Mouse (Mus musculus): Measurements from ENCODE around the gene Pef1. TPM values are rescaled to one million over a fixed set of nuclear protein-coding genes. Genes with fewer than 3 reads are reported as not detected.

The Pef1 gene
- polyA plus RNA-seq, 1 experiment = 103 TPM

DNA sequence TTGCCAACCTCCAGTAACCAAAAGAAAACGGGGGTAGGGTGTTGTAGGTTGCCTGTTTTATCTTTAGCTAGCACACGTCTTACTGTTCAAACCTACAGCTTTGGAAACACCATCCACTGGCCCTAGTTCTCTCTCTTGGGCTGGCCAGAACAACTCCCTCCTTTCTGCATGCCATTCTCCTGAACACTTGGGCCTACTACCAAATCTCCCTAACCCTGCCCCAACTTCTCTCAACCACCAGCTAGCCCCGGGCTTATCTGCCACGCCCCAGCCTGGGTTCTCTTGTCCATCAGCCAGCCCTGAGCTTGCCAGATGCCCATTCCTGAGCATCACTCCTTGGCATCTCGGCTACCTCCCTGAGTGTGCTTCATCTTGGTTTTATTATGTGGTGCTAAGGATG, 26.5 kb downstream of the Pef1 start:
- H3K36me3 ChIP-seq (ENCODE audit: control insufficient read depth, insufficient read depth, low read length) = peaks cover 25% of the 10 kb centered on the region
- no peak overlapping the region for H3K4me3 ChIP-seq (ENCODE audit: control insufficient read depth, insufficient read depth, low read length)
- DNase-seq = no peak
- 0 out of 2 replicates have a peak, but pooled peaks cover 3% of the 10 kb centered on the region for H3K4me1 ChIP-seq (replicated peaks; ENCODE audit: control insufficient read depth, insufficient read depth, low read length)
- no peak overlapping the region for H3K27ac ChIP-seq (ENCODE audit: control insufficient read depth, insufficient read depth, low read length)
- TF ChIP-seq POLR2A (IDR thresholded peaks at IDR 0.05; ENCODE audit: control insufficient read depth, extremely low read depth, insufficient read depth, low read length, poor library complexity) (no peak), CTCF (IDR thresholded peaks at IDR 0.05; ENCODE audit: borderline replicate concordance, control insufficient read depth, extremely low read depth, insufficient read depth, low read length, poor library complexity) (no peak)
- H3K27me3 ChIP-seq (ENCODE audit: control insufficient read depth, insufficient read depth, low read length) = no peaks in the 10 kb centered on the region
- WGBS = 91% methylated on average over 5 of the region's 5 CpGs

DNA sequence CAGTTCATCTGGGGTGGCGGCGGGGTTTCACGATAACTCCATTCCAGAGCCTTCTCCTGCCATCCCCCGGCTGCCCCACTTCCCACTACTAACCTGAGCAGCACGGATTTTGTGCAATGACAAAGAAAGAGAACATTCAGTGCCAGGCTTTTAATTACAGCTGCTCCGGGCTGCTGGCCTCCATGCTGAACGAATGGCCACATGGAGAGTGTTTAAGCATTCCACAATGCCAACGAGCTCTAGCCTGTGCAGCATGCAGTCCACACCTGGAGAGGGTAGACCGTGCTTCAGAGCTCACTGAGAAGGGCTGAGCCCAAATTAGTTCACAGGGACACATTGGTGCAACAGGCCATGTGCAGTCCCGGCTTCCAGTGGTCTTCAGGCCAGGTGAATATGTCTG, 27.7 kb downstream of the Pef1 start:
- 94% methylated on average over 10 of the region's 10 CpGs for WGBS
- Histone ChIP-seq H3K36me3 (ENCODE audit: control insufficient read depth, insufficient read depth, low read length) (peaks cover 19% of the 10 kb centered on the region), H3K4me3 (ENCODE audit: control insufficient read depth, insufficient read depth, low read length) (no peak overlapping the region), H3K27me3 (ENCODE audit: control insufficient read depth, insufficient read depth, low read length) (no peaks in the 10 kb centered on the region), H3K4me1 (replicated peaks; ENCODE audit: control insufficient read depth, insufficient read depth, low read length) (0 out of 2 replicates have a peak, but pooled peaks cover 3% of the 10 kb centered on the region), H3K27ac (ENCODE audit: control insufficient read depth, insufficient read depth, low read length) (no peak overlapping the region)
- TF ChIP-seq CTCF (IDR thresholded peaks at IDR 0.05; ENCODE audit: borderline replicate concordance, control insufficient read depth, extremely low read depth, insufficient read depth, low read length, poor library complexity) (no peak), POLR2A (IDR thresholded peaks at IDR 0.05; ENCODE audit: control insufficient read depth, extremely low read depth, insufficient read depth, low read length, poor library complexity) (no peak)
- no peak for DNase-seq

DNA sequence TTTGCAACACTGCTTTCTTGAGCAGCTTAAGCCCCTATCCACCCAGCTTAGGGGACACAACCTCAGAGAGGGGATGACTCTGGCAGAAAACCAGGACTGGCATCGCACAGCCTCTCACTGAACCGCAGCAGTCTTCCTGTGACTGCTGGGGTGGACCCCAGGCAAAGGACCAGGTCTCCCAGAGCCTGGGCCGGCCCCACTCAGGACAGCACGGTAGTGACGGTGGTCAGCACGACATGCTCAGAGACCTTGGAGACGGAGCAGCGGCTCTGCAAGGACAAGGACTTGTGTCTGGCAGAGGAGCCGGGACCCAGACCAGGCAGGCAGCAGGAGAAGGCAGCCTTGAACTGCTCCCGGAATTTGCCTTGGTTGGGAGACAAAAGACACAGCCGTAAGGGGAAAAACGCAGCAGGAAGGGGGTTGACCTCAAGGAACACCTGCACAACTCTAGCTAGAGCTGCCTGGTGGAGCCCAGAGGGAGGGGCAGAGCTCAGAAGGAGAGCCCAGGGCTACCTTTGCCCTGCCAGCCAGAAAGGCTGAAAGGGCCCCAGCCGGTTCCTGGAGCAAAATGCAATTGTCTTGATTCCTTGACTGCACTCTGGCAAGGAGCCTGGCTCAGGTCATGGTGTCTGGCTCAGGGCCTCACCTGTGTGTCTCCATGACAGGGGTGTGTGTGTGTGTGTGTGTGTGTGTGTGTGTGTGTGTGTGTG, 28.4 kb downstream of the Pef1 start:
- Histone ChIP-seq H3K4me3 (ENCODE audit: control insufficient read depth, insufficient read depth, low read length) (no peak overlapping the region), H3K4me1 (replicated peaks; ENCODE audit: control insufficient read depth, insufficient read depth, low read length) (0 out of 2 replicates have a peak, but pooled peaks cover 3% of the 10 kb centered on the region), H3K27ac (ENCODE audit: control insufficient read depth, insufficient read depth, low read length) (no peak overlapping the region), H3K36me3 (ENCODE audit: control insufficient read depth, insufficient read depth, low read length) (peaks cover 12% of the 10 kb centered on the region), H3K27me3 (ENCODE audit: control insufficient read depth, insufficient read depth, low read length) (no peaks in the 10 kb centered on the region)
- DNase-seq = no peak
- WGBS = 73% methylated on average over 13 of the region's 13 CpGs
- no peak for TF ChIP-seq CTCF (IDR thresholded peaks at IDR 0.05; ENCODE audit: borderline replicate concordance, control insufficient read depth, extremely low read depth, insufficient read depth, low read length, poor library complexity)
- no peak for TF ChIP-seq POLR2A (IDR thresholded peaks at IDR 0.05; ENCODE audit: control insufficient read depth, extremely low read depth, insufficient read depth, low read length, poor library complexity)

DNA sequence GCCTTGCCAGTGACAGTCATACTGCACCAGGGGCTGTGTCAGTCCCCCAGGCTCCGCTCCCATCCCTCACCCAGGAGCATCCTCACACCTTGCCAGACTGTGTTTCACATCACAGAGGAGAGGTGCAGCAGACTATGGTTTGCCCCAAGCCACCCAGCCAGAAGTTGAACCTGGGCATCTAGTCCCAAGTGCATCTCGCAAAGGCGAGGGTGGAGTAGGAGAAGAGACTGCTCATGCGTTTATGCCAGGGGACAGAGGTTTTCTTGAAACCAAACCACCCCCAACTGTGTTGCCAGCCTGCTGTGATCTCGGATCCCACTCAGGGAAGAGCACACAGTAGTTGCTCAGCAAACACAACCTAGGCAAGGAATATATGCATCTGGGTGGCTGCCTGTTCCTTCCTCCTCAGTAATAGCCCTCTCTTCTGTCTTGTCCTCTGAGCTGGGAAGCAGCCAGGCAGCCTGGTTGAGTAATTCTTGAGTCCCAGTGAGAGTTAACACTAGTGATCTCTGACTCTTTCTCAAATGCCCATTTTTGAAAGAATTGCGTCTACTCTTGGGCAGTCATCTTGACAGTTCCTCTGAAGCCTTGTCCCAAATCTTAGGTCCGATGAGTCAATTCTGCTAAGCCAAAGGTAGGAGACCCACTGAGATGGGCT, 29.2 kb downstream of the Pef1 start:
- WGBS = 90% methylated on average over 7 of the region's 7 CpGs
- Histone ChIP-seq H3K4me3 (ENCODE audit: control insufficient read depth, insufficient read depth, low read length) (no peak overlapping the region), H3K27ac (ENCODE audit: control insufficient read depth, insufficient read depth, low read length) (no peak overlapping the region), H3K27me3 (ENCODE audit: control insufficient read depth, insufficient read depth, low read length) (no peaks in the 10 kb centered on the region), H3K4me1 (replicated peaks; ENCODE audit: control insufficient read depth, insufficient read depth, low read length) (0 out of 2 replicates have a peak, but pooled peaks cover 3% of the 10 kb centered on the region), H3K36me3 (ENCODE audit: control insufficient read depth, insufficient read depth, low read length) (peaks cover 10% of the 10 kb centered on the region)
- DNase-seq = no peak
- no peak for TF ChIP-seq POLR2A (IDR thresholded peaks at IDR 0.05; ENCODE audit: control insufficient read depth, extremely low read depth, insufficient read depth, low read length, poor library complexity)
- TF ChIP-seq CTCF (IDR thresholded peaks at IDR 0.05; ENCODE audit: borderline replicate concordance, control insufficient read depth, extremely low read depth, insufficient read depth, low read length, poor library complexity) = no peak

DNA sequence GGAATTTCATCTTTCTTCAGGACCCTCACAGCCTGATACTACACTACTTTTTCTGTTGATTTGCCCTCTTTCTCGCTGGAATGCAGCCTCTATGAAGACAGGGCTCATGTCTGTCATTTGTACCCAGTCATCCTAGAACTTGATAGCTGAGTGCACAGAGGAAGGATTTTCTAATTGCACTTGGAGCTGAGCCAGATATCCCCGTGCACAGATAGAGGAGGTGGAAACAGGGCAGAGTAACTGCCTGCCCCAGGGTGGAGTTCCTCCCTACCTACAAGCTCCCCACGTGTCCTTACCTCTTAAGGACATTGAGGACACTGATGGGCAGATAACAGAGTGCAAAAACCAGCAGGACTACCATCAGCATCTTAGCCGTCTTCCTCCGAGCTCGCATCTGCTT, 31.0 kb downstream of the Pef1 start:
- H3K27me3 ChIP-seq (ENCODE audit: control insufficient read depth, insufficient read depth, low read length) = no peaks in the 10 kb centered on the region; the same call in 1 of the 2 replicates
- H3K27ac ChIP-seq (ENCODE audit: control insufficient read depth, insufficient read depth, low read length) = no peak overlapping the region
- WGBS = 77% methylated on average over 6 of the region's 6 CpGs

DNA sequence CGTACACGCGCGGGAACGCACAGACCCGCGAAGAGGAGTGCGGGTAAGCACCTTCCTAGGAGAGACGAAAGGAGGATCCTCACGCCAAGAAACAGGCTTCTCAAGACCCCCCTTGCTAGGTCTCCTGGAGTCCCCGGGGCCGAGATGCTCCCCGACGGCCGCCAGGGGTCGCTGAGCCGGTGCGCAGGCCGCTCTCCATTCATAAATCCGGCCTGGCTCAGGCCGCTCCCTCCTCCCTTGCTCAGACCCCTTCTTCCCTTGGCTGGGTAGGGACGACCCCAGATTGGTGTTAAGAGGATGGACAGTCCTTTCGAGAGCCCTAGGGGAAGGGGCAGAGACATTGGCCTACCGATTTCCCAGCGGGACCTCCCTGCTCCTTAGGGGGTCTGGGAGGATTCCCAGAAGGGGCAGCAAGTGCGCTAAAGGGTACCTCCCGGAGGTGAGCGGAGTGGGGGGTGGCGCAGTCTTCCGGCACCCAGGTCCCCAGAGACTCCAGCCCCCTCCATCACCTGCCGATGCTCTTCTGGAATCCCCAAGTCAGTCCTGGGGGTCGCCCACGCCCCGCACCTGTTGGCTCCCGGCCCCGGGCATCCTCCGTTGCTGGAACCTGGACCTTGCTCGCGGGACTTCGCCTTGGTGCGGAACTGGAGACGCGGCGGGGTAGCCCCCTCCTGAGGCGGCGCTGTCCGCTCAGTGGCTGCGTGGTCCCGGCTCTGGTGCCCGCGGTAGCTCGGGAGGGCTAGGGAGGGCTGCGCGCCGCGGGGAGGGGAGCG, 36.3 kb downstream of the Pef1 start:
- Histone ChIP-seq H3K27me3 (ENCODE audit: control insufficient read depth, insufficient read depth, low read length) (no peaks in the 10 kb centered on the region; the same call in 1 of the 2 replicates), H3K4me3 (ENCODE audit: control insufficient read depth, insufficient read depth, low read length) (no peak overlapping the region), H3K36me3 (ENCODE audit: control insufficient read depth, insufficient read depth, low read length) (no peaks in the 10 kb centered on the region), H3K4me1 (replicated peaks; ENCODE audit: control insufficient read depth, insufficient read depth, low read length) (no peaks in the 10 kb centered on the region), H3K27ac (ENCODE audit: control insufficient read depth, insufficient read depth, low read length) (no peak overlapping the region)
- TF ChIP-seq POLR2A (IDR thresholded peaks at IDR 0.05; ENCODE audit: control insufficient read depth, extremely low read depth, insufficient read depth, low read length, poor library complexity) (no peak), CTCF (IDR thresholded peaks at IDR 0.05; ENCODE audit: borderline replicate concordance, control insufficient read depth, extremely low read depth, insufficient read depth, low read length, poor library complexity) (peak; percentile 88)
- WGBS = 2% methylated on average over 55 of the region's 57 CpGs
- DNase-seq = peak; percentile 57

More for the DNA sequence above, 31.0 kb downstream of the Pef1 start:
- Histone ChIP-seq H3K36me3 (ENCODE audit: control insufficient read depth, insufficient read depth, low read length) (no peaks in the 10 kb centered on the region), H3K4me1 (replicated peaks; ENCODE audit: control insufficient read depth, insufficient read depth, low read length) (0 out of 2 replicates have a peak, but pooled peaks cover 3% of the 10 kb centered on the region), H3K4me3 (ENCODE audit: control insufficient read depth, insufficient read depth, low read length) (no peak overlapping the region)
- DNase-seq = no peak
- TF ChIP-seq CTCF (IDR thresholded peaks at IDR 0.05; ENCODE audit: borderline replicate concordance, control insufficient read depth, extremely low read depth, insufficient read depth, low read length, poor library complexity) = no peak
- no peak for TF ChIP-seq POLR2A (IDR thresholded peaks at IDR 0.05; ENCODE audit: control insufficient read depth, extremely low read depth, insufficient read depth, low read length, poor library complexity)

Measured in thymus, adult 2 months (tissue).